Mouse (Mus musculus) midbrain, embryonic 10.5 days (tissue): ENCODE measurements at regions not wholly inside any gene's neighbourhood (a gene's known extent, or its start where the extent isn't known, plus 50 kb on each side); places are given as distances from the start of the nearest gene placed in this dataset.

Experiments used
- DNase-seq: peaks from one replicate; pipeline ENCODE4 v3.0.0-alpha.2; 2017; ENCODE audit warnings: low spot score
- H3K27ac ChIP-seq: fragments of 300-500 bp; sonication (generic); replicated peaks from 2 replicates; pipeline ENCODE4 v1.5.1; 2016; ENCODE audit warnings: mild to moderate bottlenecking
- H3K27me3 ChIP-seq: fragments of 300-500 bp; sonication (generic); 2 replicates; pipeline ENCODE4 v1.6.1; 2016; ENCODE audit warnings: low read depth, mild to moderate bottlenecking; ENCODE audit not compliant: poor library complexity, severe bottlenecking
- H3K36me3 ChIP-seq: fragments of 300-500 bp; sonication (generic); 2 replicates; pipeline ENCODE4 v1.6.1; 2016; ENCODE audit warnings: mild to moderate bottlenecking, moderate library complexity
- H3K4me1 ChIP-seq: fragments of 300-500 bp; sonication (generic); 2 replicates; pipeline ENCODE4 v1.6.1; 2016
- H3K4me3 ChIP-seq: fragments of 300-500 bp; sonication (generic); 2 replicates; pipeline ENCODE4 v1.5.1; 2016; ENCODE audit warnings: mild to moderate bottlenecking, moderate library complexity
- H3K9me3 ChIP-seq: fragments of 300-500 bp; sonication (generic); replicated peaks from 2 replicates; pipeline ENCODE4 v1.6.1; 2016; ENCODE audit warnings: mild to moderate bottlenecking
- WGBS: fragments of 180-500 bp; shearing (Covaris S2); methylation state at CpG from one replicate; pipeline ENCODE4 v1.1.7; 2016; 5-methylcytosine and 5-hydroxymethylcytosine counted together

DNA sequence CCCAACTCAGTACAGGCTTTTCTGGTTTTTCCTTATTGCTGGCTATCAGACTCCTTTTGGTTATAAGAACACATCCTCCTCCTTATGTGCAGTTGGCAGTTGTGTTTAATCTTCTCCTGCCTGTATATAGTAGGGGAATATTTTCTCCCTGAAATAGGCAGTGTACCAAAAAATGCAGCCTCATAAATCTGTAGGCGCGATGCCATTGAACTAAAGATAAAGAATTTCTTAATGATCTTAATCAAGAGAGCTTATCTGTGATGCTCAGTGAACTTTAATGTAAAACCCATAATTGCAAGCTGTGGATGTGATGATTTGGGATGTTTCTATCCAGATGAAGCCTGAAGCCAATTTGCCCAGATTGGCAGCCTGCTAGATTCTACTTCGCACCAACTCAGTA, 1099.6 kb upstream of the Tenm2 start:
- H3K9me3 ChIP-seq = no peaks in the 10 kb centered on the region
- H3K27me3 ChIP-seq = no peaks in the 10 kb centered on the region
- no peaks in the 10 kb centered on the region for H3K36me3 ChIP-seq
- H3K4me1 ChIP-seq = no peaks in the 10 kb centered on the region
- 91% methylated on average over 3 of the region's 3 CpGs for WGBS
- no peak overlapping the region for H3K4me3 ChIP-seq
- H3K27ac ChIP-seq = no peak overlapping the region
- no peak for DNase-seq

DNA sequence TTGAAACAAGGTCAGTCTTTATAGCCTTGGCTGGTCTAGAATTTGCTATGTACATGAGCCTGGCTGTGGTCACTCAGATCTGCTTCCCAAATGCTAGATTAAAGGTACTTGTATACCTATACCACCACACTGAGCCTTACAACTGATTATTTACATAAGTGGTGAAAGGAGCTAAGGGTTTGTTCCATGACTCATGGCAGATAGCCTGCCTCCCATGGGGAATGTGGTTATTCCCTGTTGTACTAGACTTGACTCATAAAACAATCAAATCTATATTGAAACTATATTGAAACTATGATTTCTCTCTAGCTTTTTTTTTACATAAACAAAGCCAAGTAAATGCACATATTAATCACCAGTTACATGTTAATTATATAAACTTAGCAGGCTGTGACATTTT, 1061.9 kb upstream of the Tenm2 start:
- DNase-seq = no peak
- no peak overlapping the region for H3K4me3 ChIP-seq
- no peaks in the 10 kb centered on the region for H3K27me3 ChIP-seq
- no peak overlapping the region for H3K27ac ChIP-seq
- no peaks in the 10 kb centered on the region for H3K9me3 ChIP-seq
- no peaks in the 10 kb centered on the region for H3K4me1 ChIP-seq
- H3K36me3 ChIP-seq = no peaks in the 10 kb centered on the region

DNA sequence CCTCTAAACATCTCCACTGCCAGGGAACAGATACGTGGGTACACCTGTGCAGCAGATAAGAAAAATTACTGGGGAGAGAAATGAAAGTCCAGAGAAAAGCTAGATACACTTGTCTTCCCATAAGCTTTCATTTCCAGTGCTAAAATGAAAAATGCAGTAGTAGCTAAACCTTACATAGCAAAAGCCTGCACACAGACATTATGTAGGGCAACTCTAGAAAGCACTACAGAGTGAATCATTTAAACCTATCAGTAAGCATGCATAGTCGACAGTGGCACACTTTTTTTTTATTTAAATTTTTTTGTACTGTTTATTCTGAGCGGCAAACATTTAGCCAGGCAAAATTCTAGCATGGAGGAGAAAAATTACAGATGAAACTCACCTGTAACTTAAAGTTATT, 1055.5 kb upstream of the Tenm2 start:
- no peak for DNase-seq
- WGBS = 82% methylated on average over 3 of the region's 3 CpGs
- no peaks in the 10 kb centered on the region for H3K27me3 ChIP-seq

DNA sequence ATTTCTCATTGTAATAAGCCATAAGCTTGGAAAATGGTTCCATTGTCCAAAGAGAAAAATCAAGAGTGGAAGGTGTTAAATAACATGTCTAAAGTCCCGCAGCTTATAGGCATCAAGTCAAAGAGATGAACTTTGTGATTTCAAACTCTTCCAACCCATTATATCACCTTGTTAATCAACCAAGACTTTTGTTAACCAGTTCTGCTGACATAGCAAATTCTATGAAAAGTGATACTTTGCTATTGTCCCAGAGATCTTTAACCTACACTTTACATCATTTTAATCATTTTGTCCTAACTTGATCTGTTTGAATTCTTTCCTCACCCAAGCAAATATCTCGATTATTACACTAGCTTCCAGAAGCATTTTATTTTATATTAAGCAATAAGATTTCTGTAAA, 1045.2 kb upstream of the Tenm2 start:
- Histone ChIP-seq H3K27ac (no peak overlapping the region), H3K4me1 (no peaks in the 10 kb centered on the region), H3K9me3 (no peaks in the 10 kb centered on the region), H3K27me3 (no peaks in the 10 kb centered on the region), H3K36me3 (no peaks in the 10 kb centered on the region), H3K4me3 (no peak overlapping the region)
- DNase-seq = no peak
- WGBS = 85% methylated on average over 2 of the region's 2 CpGs

More for the DNA sequence above, 1055.5 kb upstream of the Tenm2 start:
- no peaks in the 10 kb centered on the region for H3K36me3 ChIP-seq
- no peaks in the 10 kb centered on the region for H3K4me1 ChIP-seq
- no peak overlapping the region for H3K27ac ChIP-seq
- no peak overlapping the region for H3K4me3 ChIP-seq
- no peaks in the 10 kb centered on the region for H3K9me3 ChIP-seq
